Mouse (Mus musculus): ENCODE data around the gene Tbcb. TPM values are rescaled to one million over a fixed set of nuclear protein-coding genes. Genes with fewer than 3 reads are reported as not detected.
A peak's percentile ranks its signal among the peaks of the same experiment; 100 is the strongest.
"Not testable (repeated sequence)": the region's sequence is repeated elsewhere in the genome, so short reads cannot be mapped to it uniquely, and the experiment has no call there.

The Tbcb gene
- polyA plus RNA-seq, 1 experiment = 90.0 TPM

- H3K9me3 ChIP-seq (replicated peaks; ENCODE audit: control insufficient read depth, insufficient read depth, low read length, poor library complexity, severe bottlenecking) = no peaks in the 10 kb centered on the region
- no peak overlapping the region for H3K4me3 ChIP-seq (ENCODE audit: low read depth, low read length)
- peaks cover 48% of the 10 kb centered on the region for H3K36me3 ChIP-seq (ENCODE audit: control insufficient read depth, insufficient read depth, low read length, poor library complexity, severe bottlenecking)
- no peak overlapping the region for H3K9ac ChIP-seq (ENCODE audit: low read depth, poor library complexity, severe bottlenecking)
- peak overlapping the region; percentile 63 for H3K27ac ChIP-seq (ENCODE audit: insufficient read depth, low read length)
- H3K4me1 ChIP-seq (ENCODE audit: control insufficient read depth, insufficient read depth, low read length) = peaks cover 3% of the 10 kb centered on the region
- H3K27me3 ChIP-seq (ENCODE audit: control insufficient read depth, insufficient read depth, low read length, poor library complexity, severe bottlenecking) = no peaks in the 10 kb centered on the region
- TF ChIP-seq CTCF (IDR thresholded peaks at IDR 0.05; ENCODE audit: low read depth, low read length) (no peak), POLR2A (IDR thresholded peaks at IDR 0.05; ENCODE audit: insufficient read depth, low read length) (no peak), EP300 (IDR thresholded peaks at IDR 0.05; ENCODE audit: insufficient read depth, low read depth, low read length) (no peak)
These were observed 43.0 kb downstream of the Tbcb start for GRCm38 (mm10) chr7:30189116-30189491.

GRCm38 (mm10) chr7:30188344-30189115 lies 43.5 kb downstream of the Tbcb start:
- Histone ChIP-seq H3K36me3 (ENCODE audit: control insufficient read depth, insufficient read depth, low read length, poor library complexity, severe bottlenecking) (peaks cover 48% of the 10 kb centered on the region), H3K4me3 (ENCODE audit: low read depth, low read length) (no peak overlapping the region), H3K27me3 (ENCODE audit: control insufficient read depth, insufficient read depth, low read length, poor library complexity, severe bottlenecking) (no peaks in the 10 kb centered on the region), H3K9me3 (replicated peaks; ENCODE audit: control insufficient read depth, insufficient read depth, low read length, poor library complexity, severe bottlenecking) (no peaks in the 10 kb centered on the region), H3K9ac (ENCODE audit: low read depth, poor library complexity, severe bottlenecking) (no peak overlapping the region), H3K27ac (ENCODE audit: insufficient read depth, low read length) (peak overlapping the region; percentile 63), H3K4me1 (ENCODE audit: control insufficient read depth, insufficient read depth, low read length) (peaks cover 3% of the 10 kb centered on the region)
- no peak for TF ChIP-seq CTCF (IDR thresholded peaks at IDR 0.05; ENCODE audit: low read depth, low read length)
- no peak for TF ChIP-seq EP300 (IDR thresholded peaks at IDR 0.05; ENCODE audit: insufficient read depth, low read depth, low read length)
- no peak for TF ChIP-seq POLR2A (IDR thresholded peaks at IDR 0.05; ENCODE audit: insufficient read depth, low read length)

- TF ChIP-seq POLR2A (IDR thresholded peaks at IDR 0.05; ENCODE audit: insufficient read depth, low read length) (no peak), EP300 (IDR thresholded peaks at IDR 0.05; ENCODE audit: insufficient read depth, low read depth, low read length) (no peak), CTCF (IDR thresholded peaks at IDR 0.05; ENCODE audit: low read depth, low read length) (no peak)
- Histone ChIP-seq H3K36me3 (ENCODE audit: control insufficient read depth, insufficient read depth, low read length, poor library complexity, severe bottlenecking) (peaks cover 29% of the 10 kb centered on the region), H3K4me1 (ENCODE audit: control insufficient read depth, insufficient read depth, low read length) (peaks cover 3% of the 10 kb centered on the region), H3K27me3 (ENCODE audit: control insufficient read depth, insufficient read depth, low read length, poor library complexity, severe bottlenecking) (no peaks in the 10 kb centered on the region), H3K9ac (ENCODE audit: low read depth, poor library complexity, severe bottlenecking) (peak overlapping the region; percentile 58), H3K4me3 (ENCODE audit: low read depth, low read length) (peak overlapping the region; percentile 72), H3K27ac (ENCODE audit: insufficient read depth, low read length) (peak overlapping the region; percentile 65), H3K9me3 (replicated peaks; ENCODE audit: control insufficient read depth, insufficient read depth, low read length, poor library complexity, severe bottlenecking) (no peaks in the 10 kb centered on the region)
These were observed 47.3 kb downstream of the Tbcb start for GRCm38 (mm10) chr7:30184641-30185348.

- no peaks in the 10 kb centered on the region for H3K9me3 ChIP-seq (replicated peaks; ENCODE audit: control insufficient read depth, insufficient read depth, low read length, poor library complexity, severe bottlenecking)
- H3K27ac ChIP-seq (ENCODE audit: insufficient read depth, low read length) = peak within 1 kb of the TSS; percentile 65
- no peaks in the 10 kb centered on the region for H3K27me3 ChIP-seq (ENCODE audit: control insufficient read depth, insufficient read depth, low read length, poor library complexity, severe bottlenecking)
- H3K4me1 ChIP-seq (ENCODE audit: control insufficient read depth, insufficient read depth, low read length) = peaks cover 3% of the 10 kb centered on the region
- H3K36me3 ChIP-seq (ENCODE audit: control insufficient read depth, insufficient read depth, low read length, poor library complexity, severe bottlenecking) = peaks cover 22% of the 10 kb centered on the region
- peak within 1 kb of the TSS; percentile 72 for H3K4me3 ChIP-seq (ENCODE audit: low read depth, low read length)
- TF ChIP-seq CTCF (IDR thresholded peaks at IDR 0.05; ENCODE audit: low read depth, low read length) (no peak), POLR2A (IDR thresholded peaks at IDR 0.05; ENCODE audit: insufficient read depth, low read length) (peak; percentile 49), EP300 (IDR thresholded peaks at IDR 0.05; ENCODE audit: insufficient read depth, low read depth, low read length) (peak; percentile 78; the same call in 1 of the 2 replicates)
- H3K9ac ChIP-seq (ENCODE audit: low read depth, poor library complexity, severe bottlenecking) = peak within 1 kb of the TSS; percentile 58
These were observed 48.2 kb downstream of the Tbcb start, which contains the start of gene Cox7a1 for GRCm38 (mm10) chr7:30183879-30184289. TSS of gene Cox7a1 (plus strand) at chr7:30184144.

- H3K9me3 ChIP-seq (replicated peaks; ENCODE audit: control insufficient read depth, insufficient read depth, low read length, poor library complexity, severe bottlenecking); H3K27me3 ChIP-seq (ENCODE audit: control insufficient read depth, insufficient read depth, low read length, poor library complexity, severe bottlenecking); H3K4me3 ChIP-seq (ENCODE audit: low read depth, low read length); H3K4me1 ChIP-seq (ENCODE audit: control insufficient read depth, insufficient read depth, low read length): not testable (repeated sequence)
- peaks cover 19% of the 10 kb centered on the region for H3K36me3 ChIP-seq (ENCODE audit: control insufficient read depth, insufficient read depth, low read length, poor library complexity, severe bottlenecking)
- H3K9ac ChIP-seq (ENCODE audit: low read depth, poor library complexity, severe bottlenecking) = peak overlapping the region; percentile 38; the same call in 1 of the 2 replicates
- peak overlapping the region; percentile 26; the same call in 1 of the 2 replicates for H3K27ac ChIP-seq (ENCODE audit: insufficient read depth, low read length)
These were observed 48.9 kb downstream of the Tbcb start for GRCm38 (mm10) chr7:30183189-30183588.

- not testable (repeated sequence) for H3K4me1 ChIP-seq (ENCODE audit: control insufficient read depth, insufficient read depth, low read length); H3K27me3 ChIP-seq (ENCODE audit: control insufficient read depth, insufficient read depth, low read length, poor library complexity, severe bottlenecking); H3K27ac ChIP-seq (ENCODE audit: insufficient read depth, low read length); H3K9ac ChIP-seq (ENCODE audit: low read depth, poor library complexity, severe bottlenecking); H3K36me3 ChIP-seq (ENCODE audit: control insufficient read depth, insufficient read depth, low read length, poor library complexity, severe bottlenecking); H3K9me3 ChIP-seq (replicated peaks; ENCODE audit: control insufficient read depth, insufficient read depth, low read length, poor library complexity, severe bottlenecking); H3K4me3 ChIP-seq (ENCODE audit: low read depth, low read length)
These were observed 50.1 kb downstream of the Tbcb start for GRCm38 (mm10) chr7:30181929-30182328.

Measured in ES-Bruce4 (cell line).